Mouse (Mus musculus) liver, postnatal 0 days (tissue): Measurements from ENCODE around the gene Trit1.

ENCODE experiments used
- CTCF ChIP-seq: sonication (generic); IDR thresholded peaks from 2 replicates; pipeline ENCODE4 v1.5.1; 2016; ENCODE audit warnings: antibody characterized with exemption, low read depth
- EP300 ChIP-seq: IDR thresholded peaks from 2 replicates; pipeline ENCODE4 v1.6.1; 2016; ENCODE audit warnings: antibody characterized with exemption, low read depth, mild to moderate bottlenecking

- TF ChIP-seq EP300 (no peak), CTCF (no peak)
Observed at GRCm38 (mm10) chr4:123014501-123015282, 1.7 kb upstream of the Trit1 start.
